Mouse (Mus musculus): ENCODE data around the gene Gnptab.

Gnptab gene

GRCm38 (mm10) chr10:88377666-88378065 lies 1.3 kb upstream of the Gnptab start:
- no peak for DNase-seq (ENCODE audit: low spot score in 2 of 2)

GRCm38 (mm10) chr10:88380002-88380401 lies 1.1 kb downstream of the Gnptab start:
- DNase-seq (ENCODE audit: low spot score in 2 of 2): no peak

- no peak for DNase-seq (ENCODE audit: low spot score in 2 of 2)
Measured at GRCm38 (mm10) chr10:88380430-88381060, 1.6 kb downstream of the Gnptab start.

- DNase-seq (ENCODE audit: low spot score in 2 of 2): no peak
Measured at GRCm38 (mm10) chr10:88381286-88381685, 2.4 kb downstream of the Gnptab start.

- DNase-seq (ENCODE audit: low spot score in 2 of 2): no peak
Measured at GRCm38 (mm10) chr10:88382009-88382408, 3.1 kb downstream of the Gnptab start.

GRCm38 (mm10) chr10:88383479-88383878 lies 4.5 kb downstream of the Gnptab start:
- no peak for DNase-seq (ENCODE audit: low spot score in 2 of 2)

GRCm38 (mm10) chr10:88384081-88384480 lies 5.1 kb downstream of the Gnptab start:
- no peak for DNase-seq (ENCODE audit: low spot score in 2 of 2)

GRCm38 (mm10) chr10:88385290-88385689 lies 6.4 kb downstream of the Gnptab start:
- no peak for DNase-seq (ENCODE audit: low spot score in 2 of 2)

GRCm38 (mm10) chr10:88385758-88386157 lies 6.8 kb downstream of the Gnptab start:
- DNase-seq (ENCODE audit: low spot score in 2 of 2): no peak

- no peak for DNase-seq (ENCODE audit: low spot score in 2 of 2)
Measured at GRCm38 (mm10) chr10:88386251-88386650, 7.3 kb downstream of the Gnptab start.

- DNase-seq (ENCODE audit: low spot score in 2 of 2): peak; percentile 81 to 84
Measured at GRCm38 (mm10) chr10:88389576-88389975, 10.6 kb downstream of the Gnptab start.

GRCm38 (mm10) chr10:88390096-88390790 lies 11.3 kb downstream of the Gnptab start:
- peak in 1 of 2 experiments; percentile 73 for DNase-seq (ENCODE audit: low spot score in 2 of 2)

- no peak for DNase-seq (ENCODE audit: low spot score in 2 of 2)
Measured at GRCm38 (mm10) chr10:88391495-88391894, 12.6 kb downstream of the Gnptab start.

GRCm38 (mm10) chr10:88392181-88392847 lies 13.4 kb downstream of the Gnptab start:
- DNase-seq (ENCODE audit: low spot score in 2 of 2): no peak

GRCm38 (mm10) chr10:88398668-88399243 lies 19.8 kb downstream of the Gnptab start:
- no peak for DNase-seq (ENCODE audit: low spot score in 2 of 2)

GRCm38 (mm10) chr10:88399271-88399670 lies 20.3 kb downstream of the Gnptab start:
- DNase-seq (ENCODE audit: low spot score in 2 of 2): no peak

- no peak for DNase-seq (ENCODE audit: low spot score in 2 of 2)
Measured at GRCm38 (mm10) chr10:88403021-88403420, 24.1 kb downstream of the Gnptab start.

GRCm38 (mm10) chr10:88404220-88404619 lies 25.3 kb downstream of the Gnptab start:
- no peak for DNase-seq (ENCODE audit: low spot score in 2 of 2)

GRCm38 (mm10) chr10:88405812-88406211 lies 26.9 kb downstream of the Gnptab start:
- DNase-seq (ENCODE audit: low spot score in 2 of 2): peak; percentile 76 to 83

- DNase-seq (ENCODE audit: low spot score in 2 of 2): no peak
Measured at GRCm38 (mm10) chr10:88407875-88408631, 29.1 kb downstream of the Gnptab start.

- no peak for DNase-seq (ENCODE audit: low spot score in 2 of 2)
Measured at GRCm38 (mm10) chr10:88409751-88410150, 30.8 kb downstream of the Gnptab start.

Data from natural killer cell, adult 2 months (primary cell).